In the genomic region with DNA sequence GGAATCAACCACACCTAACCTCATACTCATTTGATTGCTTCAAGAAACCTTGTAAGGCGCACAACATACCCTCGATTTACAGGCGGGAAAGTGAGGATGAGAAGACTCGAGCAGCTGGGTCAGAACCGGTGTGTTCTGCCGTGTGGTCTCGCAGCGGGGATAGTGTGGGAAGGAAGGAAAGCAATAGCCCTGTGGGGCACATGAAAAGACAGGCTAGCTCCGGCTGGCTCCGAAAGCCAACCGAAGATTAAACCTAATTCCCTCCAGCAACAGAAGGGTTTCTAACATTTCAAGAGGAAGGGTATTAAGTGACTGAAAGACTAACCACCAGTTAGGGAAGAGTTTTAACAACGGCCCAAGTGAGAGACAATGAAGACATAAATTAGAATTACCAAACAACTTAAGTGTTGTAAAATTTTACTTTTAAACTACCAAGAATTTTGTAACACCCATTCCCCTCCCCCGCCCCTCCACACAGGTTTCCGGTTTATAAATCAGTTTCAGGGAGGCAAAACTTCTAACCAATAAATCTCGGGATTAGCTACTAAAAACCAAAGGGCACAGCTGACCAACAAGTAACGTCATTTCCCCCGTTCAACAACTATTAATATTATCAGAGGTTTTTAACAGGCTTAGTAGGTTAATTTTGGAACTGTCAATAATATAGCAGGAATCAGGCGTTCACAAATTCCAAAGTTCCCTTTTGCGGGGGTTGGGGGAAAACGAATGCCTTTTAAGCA, we compare ENCODE assay signal across 8 mouse cellular contexts. TPM values are rescaled to one million over a fixed set of nuclear protein-coding genes. Genes with fewer than 3 reads are reported as not detected.
DNase-seq lines count a peak whose midpoint lies in the region; ATAC-seq and TF ChIP-seq lines count a peak whose summit lies in the region.

No protein-coding gene starts in this region.

- no peak for TF ChIP-seq CTCF in cortical plate, adult 2 months (IDR thresholded peaks at IDR 0.05; ENCODE audit: extremely low read depth, insufficient read depth, low read length)

- peaks cover 30% of the 10 kb centered on the region for H3K36me3 ChIP-seq in kidney, embryonic 14.5 days (ENCODE audit: control insufficient read depth, insufficient read depth, low read length)
- peaks cover 6% of the 10 kb centered on the region for H3K36me3 ChIP-seq in hindbrain, embryonic 16.5 days (ENCODE audit: control insufficient read depth, insufficient read depth, low read length)
- peaks cover 67% of the 10 kb centered on the region for H3K36me3 ChIP-seq in midbrain, embryonic 10.5 days

- no peak for DNase-seq in kidney, adult 11 months
- DNase-seq in midbrain, embryonic 10.5 days (ENCODE audit: low spot score): no peak
- no peak for DNase-seq in left cerebral cortex, adult 8-10 months (ENCODE audit: low spot score in 2 of 2)
- DNase-seq in cerebellum, adult 9-11 months: no peak
- no peak for DNase-seq in layer of hippocampus, postnatal 25 days (ENCODE audit: extremely low spot score in 1 of 2, low spot score in 1 of 2)

- H3K4me1 ChIP-seq in kidney, embryonic 14.5 days (ENCODE audit: control insufficient read depth, insufficient read depth, low read length): peaks cover 10% of the 10 kb centered on the region
- H3K4me1 ChIP-seq in cortical plate, adult 2 months (ENCODE audit: control insufficient read depth, insufficient read depth, low read length): peaks cover 3% of the 10 kb centered on the region; the same call in 1 of the 2 replicates
- H3K4me1 ChIP-seq in hindbrain, embryonic 16.5 days (ENCODE audit: control insufficient read depth, insufficient read depth, low read depth, low read length): peaks cover 14% of the 10 kb centered on the region
- peaks cover 25% of the 10 kb centered on the region for H3K4me1 ChIP-seq in midbrain, embryonic 10.5 days

- ATAC-seq in kidney, embryonic 14.5 days (ENCODE audit: low FRiP score, low TSS enrichment): no peak
- no peak for ATAC-seq in hindbrain, embryonic 16.5 days

- peak overlapping the region; percentile 96 for H3K4me3 ChIP-seq in kidney, embryonic 14.5 days (ENCODE audit: low read length)
- H3K4me3 ChIP-seq in cortical plate, adult 2 months (ENCODE audit: insufficient read depth, low read length): peak overlapping the region; percentile 54
- H3K4me3 ChIP-seq in hindbrain, embryonic 16.5 days (ENCODE audit: low read length): peak overlapping the region; percentile 97
- H3K4me3 ChIP-seq in midbrain, embryonic 10.5 days: peak overlapping the region; percentile 97

- no peaks in the 10 kb centered on the region for H3K9me3 ChIP-seq in kidney, embryonic 14.5 days (ENCODE audit: control insufficient read depth, low read length)
- no peaks in the 10 kb centered on the region for H3K9me3 ChIP-seq in hindbrain, embryonic 16.5 days (ENCODE audit: control insufficient read depth, low read length)
- no peaks in the 10 kb centered on the region for H3K9me3 ChIP-seq in midbrain, embryonic 10.5 days (replicated peaks)

- peak overlapping the region; percentile 98; the same call in 1 of the 2 replicates for H3K27ac ChIP-seq in kidney, embryonic 14.5 days (ENCODE audit: low read depth, low read length)
- H3K27ac ChIP-seq in cortical plate, adult 2 months (ENCODE audit: insufficient read depth, low read length): 0 out of 2 replicates have a peak overlapping the region, but pooled peaks have one; percentile 79
- H3K27ac ChIP-seq in hindbrain, embryonic 16.5 days (ENCODE audit: low read depth, low read length): peak overlapping the region; percentile 98
- H3K27ac ChIP-seq in midbrain, embryonic 10.5 days (replicated peaks): peak overlapping the region; percentile 99

- WGBS in kidney, embryonic 14.5 days: 5% methylated on average over 20 of the region's 20 CpGs
- WGBS in hindbrain, embryonic 16.5 days: 20% methylated on average over 20 of the region's 20 CpGs
- WGBS in midbrain, embryonic 10.5 days: 23% methylated on average over 20 of the region's 20 CpGs

- H3K9ac ChIP-seq in kidney, embryonic 14.5 days (ENCODE audit: low read depth, low read length): peak overlapping the region; percentile 99
- peak overlapping the region; percentile 97 for H3K9ac ChIP-seq in hindbrain, embryonic 16.5 days (ENCODE audit: low read depth, low read length)

- no peak for TF ChIP-seq POLR2A in cortical plate, adult 2 months (IDR thresholded peaks at IDR 0.05; ENCODE audit: extremely low read depth, insufficient read depth, low read length)

- no peaks in the 10 kb centered on the region for H3K27me3 ChIP-seq in kidney, embryonic 14.5 days (ENCODE audit: control insufficient read depth, insufficient read depth, low read length)
- no peaks in the 10 kb centered on the region for H3K27me3 ChIP-seq in hindbrain, embryonic 16.5 days (replicated peaks; ENCODE audit: control insufficient read depth, insufficient read depth, low read length)
- no peaks in the 10 kb centered on the region for H3K27me3 ChIP-seq in midbrain, embryonic 10.5 days (ENCODE audit: low read depth, poor library complexity, severe bottlenecking)

- H3K4me2 ChIP-seq in kidney, embryonic 14.5 days (replicated peaks; ENCODE audit: low read depth, low read length): peak overlapping the region; percentile 72
- H3K4me2 ChIP-seq in hindbrain, embryonic 16.5 days (ENCODE audit: low read length): peak overlapping the region; percentile 78

RNA-seq across cellular contexts. Expression of gene Maml1, which starts 1.5 kb away (rescaled TPM):
- 10.5 and 10.7 TPM in 2 replicates for polyA plus RNA-seq in kidney, embryonic 14.5 days (2014; fragmentation: Nextera tagmentation; extraction: Ambion mirVana)
- polyA plus RNA-seq in cortical plate, adult 2 months (2012; rRNA removed): 5.7 and 6.3 TPM in 2 replicates
- polyA plus RNA-seq in hindbrain, embryonic 16.5 days (2015; fragmentation: Nextera tagmentation; extraction: Ambion mirVana): 1.9 and 2.3 TPM in 2 replicates
- polyA plus RNA-seq in midbrain, embryonic 10.5 days (2016; fragmentation: Nextera tagmentation; extraction: Ambion mirVana): 5.4 and 5.6 TPM in 2 replicates
- 10 to 100 TPM in 3 of 4 experiments, 1 to 10 TPM in 1; 9.9 to 11.1 (median 10.6) TPM for total RNA-seq in left cerebral cortex, adult 8-10 months (2022)
- total RNA-seq in layer of hippocampus, postnatal 25 days (2021): 10 to 100 TPM; 10.4 to 11.6 TPM

RNA-seq across cellular contexts. Expression of gene Canx, which starts 34.8 kb away (rescaled TPM):
- polyA plus RNA-seq in kidney, embryonic 14.5 days (2014; fragmentation: Nextera tagmentation; extraction: Ambion mirVana): 237 and 277 TPM in 2 replicates
- polyA plus RNA-seq in cortical plate, adult 2 months (2012; rRNA removed): 229 and 257 TPM in 2 replicates
- 303 and 304 TPM in 2 replicates for polyA plus RNA-seq in hindbrain, embryonic 16.5 days (2015; fragmentation: Nextera tagmentation; extraction: Ambion mirVana)
- 324 and 343 TPM in 2 replicates for polyA plus RNA-seq in midbrain, embryonic 10.5 days (2016; fragmentation: Nextera tagmentation; extraction: Ambion mirVana)
- total RNA-seq in left cerebral cortex, adult 8-10 months (2022): 100 to 1,000 TPM; 371 to 437 (median 413) TPM
- total RNA-seq in layer of hippocampus, postnatal 25 days (2021): 100 to 1,000 TPM; 390 to 437 TPM

RNA-seq across cellular contexts. Expression of gene Ltc4s, which starts 52.2 kb away (rescaled TPM):
- polyA plus RNA-seq in kidney, embryonic 14.5 days (2014; fragmentation: Nextera tagmentation; extraction: Ambion mirVana): 1.6 and 1.9 TPM in 2 replicates
- 22.5 and 24.2 TPM in 2 replicates for polyA plus RNA-seq in cortical plate, adult 2 months (2012; rRNA removed)
- 2.2 and 3.4 TPM in 2 replicates for polyA plus RNA-seq in hindbrain, embryonic 16.5 days (2015; fragmentation: Nextera tagmentation; extraction: Ambion mirVana)
- polyA plus RNA-seq in midbrain, embryonic 10.5 days (2016; fragmentation: Nextera tagmentation; extraction: Ambion mirVana): 0.75 and 1.2 TPM in 2 replicates
- total RNA-seq in left cerebral cortex, adult 8-10 months (2022): 10 to 100 TPM in 1 of 4 experiments, 1 to 10 TPM in 3; 8.0 to 15.8 (median 8.8) TPM
- 10 to 100 TPM in 1 of 2 experiments, 1 to 10 TPM in 1; 8.8 to 11.2 TPM for total RNA-seq in layer of hippocampus, postnatal 25 days (2021)
